Mouse (Mus musculus) megakaryocyte, embryonic 14.5 days (primary cell): ENCODE measurements at regions not wholly inside any gene's neighbourhood (a gene's known extent, or its start where the extent isn't known, plus 50 kb on each side); places are given as distances from the start of the nearest gene placed in this dataset.
A peak's percentile ranks its signal among the peaks of the same experiment; 100 is the strongest.

Experiments used
- H3K27me3 ChIP-seq: replicated peaks from 2 replicates; pipeline ENCODE3; 2012; ENCODE audit warnings: inconsistent platforms
- H3K36me3 ChIP-seq: replicated peaks from 2 replicates; pipeline ENCODE3; 2012; ENCODE audit warnings: low read length, inconsistent platforms, mixed read lengths
- H3K4me1 ChIP-seq: 2 replicates; pipeline ENCODE4 v1.6.1; 2012; ENCODE audit warnings: inconsistent platforms
- H3K4me3 ChIP-seq: replicated peaks from 2 replicates; pipeline ENCODE3; 2012; ENCODE audit warnings: moderate library complexity, mild to moderate bottlenecking, inconsistent platforms
- H3K9me3 ChIP-seq: 2 replicates; pipeline ENCODE4 v1.6.1; 2012; ENCODE audit warnings: inconsistent platforms
- FLI1 ChIP-seq: IDR thresholded peaks from 2 replicates; pipeline ENCODE4 v1.6.1; 2012; ENCODE audit warnings: low read length, inconsistent platforms, mixed read lengths
- GATA1 ChIP-seq: IDR thresholded peaks from 3 replicates; pipeline ENCODE4 v1.6.1; 2012; ENCODE audit warnings: mixed read lengths, low read length, inconsistent platforms, borderline replicate concordance

DNA sequence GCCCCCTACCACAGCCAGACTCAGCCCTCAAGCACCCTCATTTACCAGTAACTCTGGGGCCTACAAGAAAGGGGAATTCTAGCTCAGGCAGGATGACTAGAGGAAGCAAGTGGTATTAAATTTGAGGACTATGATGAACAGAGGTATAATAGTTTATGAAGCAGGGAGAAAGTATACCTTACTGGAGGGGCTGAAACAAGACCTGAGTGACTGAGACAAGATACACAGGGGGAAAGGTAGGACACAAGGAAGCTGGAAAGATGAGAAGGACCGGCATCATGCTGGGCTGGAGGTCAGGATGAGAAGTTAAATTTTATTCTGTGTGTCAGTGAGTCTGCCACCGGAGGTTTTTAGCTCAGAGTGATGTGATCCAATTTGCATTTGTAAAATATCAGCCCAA lies 417.2 kb upstream of the Smim15 start:
- Histone ChIP-seq H3K27me3 (no peaks in the 10 kb centered on the region), H3K9me3 (peaks cover 14% of the 10 kb centered on the region), H3K4me1 (peaks cover 12% of the 10 kb centered on the region), H3K36me3 (no peaks in the 10 kb centered on the region), H3K4me3 (no peak overlapping the region)
- TF ChIP-seq GATA1: no peak
- TF ChIP-seq FLI1: no peak

DNA sequence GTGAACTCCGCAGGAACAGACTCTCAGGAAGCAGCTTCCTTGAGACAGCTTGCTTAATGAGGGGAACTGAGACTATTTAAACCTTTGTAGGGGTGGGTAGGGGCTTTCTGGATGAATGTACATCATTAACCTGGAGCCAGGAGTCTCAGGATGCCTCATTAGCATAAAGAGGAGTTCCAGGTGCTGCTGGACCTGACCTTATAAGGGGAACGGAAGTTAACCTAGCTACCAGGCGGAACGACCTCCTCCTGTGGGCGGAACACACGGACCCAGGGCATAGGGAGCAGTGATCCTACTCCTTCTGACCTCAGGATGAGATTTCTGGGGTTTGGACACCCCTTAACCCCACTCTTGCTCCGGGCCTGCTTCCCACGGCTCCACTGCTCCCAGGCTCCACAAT lies 417.6 kb upstream of the Smim15 start:
- TF ChIP-seq FLI1 (no peak), GATA1 (no peak)
- Histone ChIP-seq H3K9me3 (peaks cover 14% of the 10 kb centered on the region), H3K4me1 (peaks cover 16% of the 10 kb centered on the region), H3K4me3 (no peak overlapping the region), H3K36me3 (no peaks in the 10 kb centered on the region), H3K27me3 (no peaks in the 10 kb centered on the region)

DNA sequence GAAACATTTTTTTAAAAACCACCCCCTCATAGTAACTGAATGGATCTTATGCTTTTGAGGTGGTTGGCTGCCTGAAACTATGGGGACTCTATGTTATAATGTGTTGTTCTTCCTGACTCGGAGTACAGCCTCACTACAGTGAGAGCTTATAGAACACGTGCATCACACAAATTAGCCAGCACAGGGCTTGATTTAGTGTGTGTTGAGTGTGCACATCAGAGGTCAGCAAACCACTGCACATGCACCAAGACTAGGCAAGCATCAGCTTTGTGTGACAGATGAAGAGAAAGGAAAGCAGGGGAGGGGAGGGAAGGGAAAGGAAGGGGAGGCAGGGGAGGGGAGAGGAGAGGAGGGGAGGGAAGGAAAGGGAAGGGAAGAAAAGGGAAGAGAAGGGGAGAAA lies 422.9 kb upstream of the Smim15 start:
- no peaks in the 10 kb centered on the region for H3K36me3 ChIP-seq
- peaks cover 62% of the 10 kb centered on the region for H3K4me1 ChIP-seq
- no peaks in the 10 kb centered on the region for H3K27me3 ChIP-seq
- H3K4me3 ChIP-seq: no peak overlapping the region
- peaks cover 12% of the 10 kb centered on the region for H3K9me3 ChIP-seq
- TF ChIP-seq FLI1 (no peak), GATA1 (no peak)

DNA sequence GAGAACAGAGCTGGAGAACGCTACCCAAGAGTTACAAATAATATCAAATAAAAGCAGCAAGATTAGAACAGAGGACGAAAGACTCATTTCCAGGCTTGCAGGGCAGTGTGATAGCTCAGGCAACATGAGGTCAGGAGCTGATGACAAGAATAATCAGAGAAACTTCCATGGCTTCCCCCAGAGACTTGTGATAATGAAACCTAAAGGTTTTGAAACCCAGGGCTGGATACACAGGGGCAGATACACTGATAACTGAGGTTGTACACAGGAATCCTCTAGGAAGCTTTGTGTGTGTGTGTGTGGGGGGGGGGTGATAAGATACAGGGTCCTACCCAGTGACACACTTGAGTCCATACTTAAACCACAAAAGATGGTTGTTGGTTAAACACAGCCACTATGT lies 423.4 kb upstream of the Smim15 start:
- TF ChIP-seq GATA1 (no peak), FLI1 (no peak)
- Histone ChIP-seq H3K4me3 (no peak overlapping the region), H3K27me3 (no peaks in the 10 kb centered on the region)

DNA sequence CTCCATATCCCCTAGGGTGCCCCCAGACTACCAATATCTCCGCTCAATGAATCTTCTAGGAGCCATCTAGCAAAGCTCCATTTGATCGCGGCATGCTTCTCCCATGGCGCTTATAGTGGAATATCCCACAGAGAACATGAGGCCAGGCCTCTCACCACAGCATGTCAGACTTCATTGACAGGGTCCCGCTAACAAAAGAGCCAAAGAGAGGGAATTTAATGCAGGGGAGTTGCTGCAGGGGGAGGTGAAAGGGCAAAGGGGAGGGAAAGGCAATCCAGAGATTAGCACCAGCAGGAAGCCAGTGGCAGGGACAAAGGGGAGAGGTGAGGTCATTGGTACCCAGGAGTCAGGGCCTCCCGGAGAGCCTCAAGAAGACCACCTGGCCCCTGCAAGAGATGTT lies 424.0 kb upstream of the Smim15 start:
- Histone ChIP-seq H3K4me3 (peak overlapping the region; percentile 65), H3K4me1 (peaks cover 68% of the 10 kb centered on the region), H3K9me3 (peaks cover under 1% of the 10 kb centered on the region), H3K36me3 (no peaks in the 10 kb centered on the region), H3K27me3 (no peaks in the 10 kb centered on the region)
- TF ChIP-seq GATA1 (no peak), FLI1 (no peak)

More for the DNA sequence above, 423.4 kb upstream of the Smim15 start:
- H3K9me3 ChIP-seq: peaks cover 7% of the 10 kb centered on the region
- no peaks in the 10 kb centered on the region for H3K36me3 ChIP-seq
- H3K4me1 ChIP-seq: peaks cover 66% of the 10 kb centered on the region

DNA sequence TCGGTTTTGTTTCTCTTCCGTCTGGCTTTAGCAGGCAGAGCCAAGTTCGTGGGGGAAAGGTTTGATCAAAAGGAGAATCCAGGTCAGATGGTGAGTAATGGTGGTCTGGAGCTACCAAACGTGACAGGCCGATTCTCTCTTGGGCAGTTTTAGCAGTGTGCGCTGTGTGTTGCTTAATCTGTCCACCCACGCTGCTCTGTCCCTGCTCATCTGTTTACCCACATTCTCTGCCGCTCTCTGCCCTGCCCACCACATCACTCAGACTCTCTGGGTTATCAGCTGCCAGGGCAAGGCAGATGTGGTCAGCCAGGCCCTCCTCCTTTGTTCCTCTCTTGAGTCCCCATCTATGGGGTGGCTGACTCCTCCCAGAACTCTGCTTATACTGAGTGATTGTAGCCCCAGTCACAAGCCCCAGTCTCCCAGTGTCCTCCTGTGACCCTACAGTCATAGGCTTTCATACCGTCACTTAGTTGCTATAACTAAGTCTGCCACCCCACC lies 424.8 kb upstream of the Smim15 start:
- Histone ChIP-seq H3K27me3 (no peaks in the 10 kb centered on the region), H3K4me1 (peaks cover 72% of the 10 kb centered on the region), H3K4me3 (peak overlapping the region; percentile 89), H3K36me3 (no peaks in the 10 kb centered on the region), H3K9me3 (no peaks in the 10 kb centered on the region)
- peak; percentile 68; the same call in 2 of the 3 replicates for TF ChIP-seq GATA1
- no peak for TF ChIP-seq FLI1

DNA sequence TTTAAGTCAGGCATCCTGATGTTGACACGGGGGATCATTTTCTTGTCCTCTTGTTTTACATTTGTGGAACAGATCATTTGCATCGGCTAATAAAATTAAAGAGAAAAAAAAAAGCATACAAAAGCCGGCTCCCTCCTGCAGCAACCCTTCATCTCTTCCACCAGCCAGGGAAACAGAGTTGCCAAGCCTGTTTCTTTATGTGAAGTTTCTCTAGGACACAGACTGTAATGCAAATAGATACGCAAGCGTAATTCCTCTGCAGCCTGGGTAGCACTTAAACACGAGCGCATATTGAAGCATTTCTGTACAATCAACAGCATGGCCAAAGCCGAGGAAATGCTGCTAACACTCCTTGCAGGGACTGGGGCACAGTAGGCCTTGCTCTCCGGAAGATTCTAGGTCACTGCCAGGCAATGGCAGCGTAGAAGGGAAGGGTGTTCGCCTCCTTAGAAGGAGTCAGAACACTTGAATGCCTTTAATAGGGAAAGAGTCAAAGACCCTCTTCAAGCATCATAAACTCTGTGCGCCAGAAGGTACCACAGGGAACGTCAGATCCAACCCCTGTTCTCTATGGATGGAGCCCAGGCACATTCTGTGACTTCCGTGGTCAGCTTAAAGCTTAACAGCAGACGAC lies 425.3 kb upstream of the Smim15 start:
- Histone ChIP-seq H3K27me3 (no peaks in the 10 kb centered on the region), H3K9me3 (no peaks in the 10 kb centered on the region), H3K4me3 (peak overlapping the region; percentile 89), H3K36me3 (no peaks in the 10 kb centered on the region), H3K4me1 (peaks cover 76% of the 10 kb centered on the region)
- TF ChIP-seq GATA1 (no peak), FLI1 (no peak)

DNA sequence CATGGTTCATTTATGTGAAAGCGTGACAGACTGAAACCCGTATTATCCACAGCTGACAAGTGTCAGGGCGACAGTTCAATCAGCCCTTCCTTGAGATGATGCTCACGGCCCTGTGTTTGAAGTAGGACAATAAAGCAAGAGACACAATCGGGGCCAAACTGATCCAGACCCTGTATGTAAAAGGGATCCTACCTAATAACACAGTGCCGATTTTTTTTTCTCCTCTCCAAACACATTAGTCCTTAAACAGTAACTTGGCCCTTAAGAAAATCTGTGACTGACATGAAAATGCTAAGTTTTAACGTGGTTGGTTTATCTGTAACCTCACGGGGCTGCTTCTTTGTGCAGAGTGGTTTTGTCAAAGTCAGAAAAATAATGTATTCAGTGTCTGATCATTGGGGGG lies 425.9 kb upstream of the Smim15 start:
- H3K4me3 ChIP-seq: no peak overlapping the region
- H3K36me3 ChIP-seq: no peaks in the 10 kb centered on the region
- TF ChIP-seq FLI1 (no peak), GATA1 (no peak)

DNA sequence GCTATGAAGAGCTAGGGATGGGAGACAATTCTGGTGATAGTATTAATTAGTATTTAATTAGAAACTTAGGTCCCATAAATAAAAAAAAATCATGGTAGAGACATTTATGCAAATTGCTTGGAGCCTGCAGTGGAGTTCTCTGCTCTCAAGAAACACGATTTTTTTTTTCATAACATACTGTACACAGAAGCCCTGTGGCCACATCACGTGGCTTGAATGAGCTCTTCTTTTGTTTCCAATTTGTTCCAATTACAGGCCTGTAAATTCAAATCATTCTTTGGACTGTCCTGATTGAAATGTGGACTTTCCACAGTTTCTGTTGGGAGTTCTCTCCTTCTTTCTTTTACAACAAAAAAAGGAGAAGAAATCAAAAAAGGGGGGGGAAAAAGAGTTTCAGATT lies 426.7 kb upstream of the Smim15 start:
- H3K4me3 ChIP-seq: no peak overlapping the region
- TF ChIP-seq FLI1: no peak
- no peak for TF ChIP-seq GATA1
- no peaks in the 10 kb centered on the region for H3K27me3 ChIP-seq
- peaks cover 6% of the 10 kb centered on the region; the same call in 1 of the 2 replicates for H3K9me3 ChIP-seq
- H3K36me3 ChIP-seq: no peaks in the 10 kb centered on the region
- H3K4me1 ChIP-seq: peaks cover 75% of the 10 kb centered on the region

More for the DNA sequence above, 425.9 kb upstream of the Smim15 start:
- Histone ChIP-seq H3K4me1 (peaks cover 76% of the 10 kb centered on the region), H3K27me3 (no peaks in the 10 kb centered on the region), H3K9me3 (no peaks in the 10 kb centered on the region)

DNA sequence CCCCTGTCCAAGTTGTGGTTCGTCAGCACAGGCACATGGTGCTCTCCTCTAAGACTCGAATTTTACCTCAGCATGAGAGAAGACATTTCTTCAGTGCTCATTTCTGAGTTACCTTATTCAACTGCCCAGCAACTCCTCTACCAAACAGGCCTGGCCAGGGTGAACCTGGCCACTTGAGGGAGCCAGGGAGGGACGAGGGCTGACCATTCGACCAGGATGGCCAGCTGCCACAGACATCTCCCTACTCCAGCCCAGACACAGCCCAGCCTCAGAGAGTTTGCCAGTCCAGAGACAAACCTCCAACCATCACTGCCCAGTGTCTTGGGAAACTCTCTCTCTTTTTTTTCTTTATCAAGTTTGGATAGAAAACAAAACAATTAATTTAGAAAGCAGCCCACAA lies 427.5 kb upstream of the Smim15 start:
- Histone ChIP-seq H3K27me3 (no peaks in the 10 kb centered on the region), H3K4me1 (peaks cover 73% of the 10 kb centered on the region), H3K9me3 (peaks cover 6% of the 10 kb centered on the region; the same call in 1 of the 2 replicates), H3K36me3 (no peaks in the 10 kb centered on the region), H3K4me3 (no peak overlapping the region)
- TF ChIP-seq FLI1: no peak
- TF ChIP-seq GATA1: no peak

DNA sequence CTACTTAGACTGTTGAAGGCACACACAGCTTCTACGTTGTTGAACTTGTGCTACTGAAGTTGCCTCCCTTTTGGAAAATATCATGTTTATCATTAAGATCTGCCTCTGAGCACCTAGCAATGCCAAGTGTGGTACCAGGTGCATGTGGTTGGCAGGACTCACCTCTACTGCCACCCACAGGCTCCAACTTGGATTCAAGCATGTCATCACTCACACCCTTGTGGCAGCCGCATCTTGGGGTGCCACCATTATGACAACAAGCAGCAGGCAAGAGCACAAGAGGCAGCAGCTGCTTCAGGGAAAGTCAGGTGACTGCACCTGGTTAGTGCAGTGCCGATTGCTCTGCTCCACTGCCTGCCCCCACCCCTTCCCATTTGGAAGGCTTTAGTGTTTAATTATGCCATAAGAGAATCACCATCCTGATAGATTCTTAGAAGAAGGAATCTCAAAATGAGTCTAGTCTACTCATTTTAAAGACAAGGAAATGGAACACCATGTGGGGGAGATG lies 435.2 kb upstream of the Smim15 start:
- no peak for TF ChIP-seq FLI1
- no peak for TF ChIP-seq GATA1
- no peaks in the 10 kb centered on the region for H3K27me3 ChIP-seq
- H3K4me3 ChIP-seq: no peak overlapping the region
- H3K36me3 ChIP-seq: peaks cover under 1% of the 10 kb centered on the region
- H3K4me1 ChIP-seq: peaks cover 64% of the 10 kb centered on the region
- peaks cover 6% of the 10 kb centered on the region; the same call in 1 of the 2 replicates for H3K9me3 ChIP-seq
